Mouse (Mus musculus): ENCODE results near the gene Ddb2.

DNA sequence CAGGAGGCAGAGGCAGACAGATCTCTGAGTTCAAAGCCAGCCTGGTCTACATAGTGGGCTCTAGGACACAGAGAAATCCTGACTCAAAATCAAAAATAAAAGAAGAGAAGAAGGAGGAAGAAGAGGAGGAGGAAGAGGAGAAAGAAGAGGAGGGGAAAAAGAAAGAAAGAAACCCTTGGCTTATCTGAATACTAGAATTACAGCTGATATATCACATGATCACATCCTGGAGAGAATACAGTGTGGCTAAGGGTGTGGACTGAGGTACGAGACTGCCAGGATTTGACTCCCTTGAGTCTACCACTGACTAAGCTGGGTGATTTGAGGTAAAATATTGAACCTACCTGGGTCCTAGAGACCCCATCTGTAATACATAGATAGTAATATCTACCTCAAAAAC, 50.6 kb downstream of the Ddb2 start:
- TF ChIP-seq CTCF (IDR thresholded peaks at IDR 0.05; ENCODE audit: insufficient read depth, low read length) (no peak), POLR2A (IDR thresholded peaks at IDR 0.05; ENCODE audit: borderline replicate concordance, extremely low read depth, low read depth, low read length) (no peak)

Measured in lung, adult 2 months (tissue).